Mouse (Mus musculus): ENCODE measurements around the gene Trim58. TPM values are rescaled to one million over a fixed set of nuclear protein-coding genes. Genes with fewer than 3 reads are reported as not detected.

The Trim58 gene
- polyA plus RNA-seq, 1 experiment from 2014 or later = not detected

DNA sequence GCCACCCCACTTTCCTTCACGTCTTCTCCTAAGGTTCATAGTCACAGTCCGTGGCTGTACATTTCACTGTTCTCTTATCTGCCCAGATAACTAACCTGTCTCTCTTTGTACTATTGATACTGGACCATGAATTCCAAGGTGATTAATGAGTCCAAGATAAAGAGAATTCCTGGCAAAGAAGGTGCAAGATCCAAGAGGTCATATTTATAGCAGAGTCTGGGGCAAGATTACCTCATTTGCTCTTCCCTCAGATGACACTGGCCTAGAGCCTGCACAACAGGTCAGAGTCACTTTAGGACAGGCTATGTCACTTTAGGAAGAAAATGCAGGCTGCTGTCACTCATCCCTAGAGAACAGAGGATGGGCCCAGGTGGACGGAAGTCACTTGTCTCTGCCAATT lies 35.0 kb upstream of the Trim58 start:
- ATAC-seq = peak; percentile 68
- Histone ChIP-seq H3K9ac (ENCODE audit: low read depth, low read length) (no peak overlapping the region), H3K4me3 (ENCODE audit: low read depth, low read length) (no peak overlapping the region), H3K4me1 (replicated peaks; ENCODE audit: control insufficient read depth, insufficient read depth, low read length) (no peaks in the 10 kb centered on the region), H3K36me3 (ENCODE audit: control insufficient read depth, insufficient read depth) (no peaks in the 10 kb centered on the region), H3K4me2 (replicated peaks; ENCODE audit: low read depth) (no peak overlapping the region), H3K27me3 (replicated peaks; ENCODE audit: control insufficient read depth, insufficient read depth, low read length) (peaks cover 63% of the 10 kb centered on the region), H3K27ac (ENCODE audit: low read depth, low read length) (no peak overlapping the region), H3K9me3 (ENCODE audit: control insufficient read depth) (no peaks in the 10 kb centered on the region)
- no peak for TF ChIP-seq CTCF (IDR thresholded peaks at IDR 0.05; ENCODE audit: low read depth)
- 46% methylated on average over 3 of the region's 3 CpGs for WGBS

DNA sequence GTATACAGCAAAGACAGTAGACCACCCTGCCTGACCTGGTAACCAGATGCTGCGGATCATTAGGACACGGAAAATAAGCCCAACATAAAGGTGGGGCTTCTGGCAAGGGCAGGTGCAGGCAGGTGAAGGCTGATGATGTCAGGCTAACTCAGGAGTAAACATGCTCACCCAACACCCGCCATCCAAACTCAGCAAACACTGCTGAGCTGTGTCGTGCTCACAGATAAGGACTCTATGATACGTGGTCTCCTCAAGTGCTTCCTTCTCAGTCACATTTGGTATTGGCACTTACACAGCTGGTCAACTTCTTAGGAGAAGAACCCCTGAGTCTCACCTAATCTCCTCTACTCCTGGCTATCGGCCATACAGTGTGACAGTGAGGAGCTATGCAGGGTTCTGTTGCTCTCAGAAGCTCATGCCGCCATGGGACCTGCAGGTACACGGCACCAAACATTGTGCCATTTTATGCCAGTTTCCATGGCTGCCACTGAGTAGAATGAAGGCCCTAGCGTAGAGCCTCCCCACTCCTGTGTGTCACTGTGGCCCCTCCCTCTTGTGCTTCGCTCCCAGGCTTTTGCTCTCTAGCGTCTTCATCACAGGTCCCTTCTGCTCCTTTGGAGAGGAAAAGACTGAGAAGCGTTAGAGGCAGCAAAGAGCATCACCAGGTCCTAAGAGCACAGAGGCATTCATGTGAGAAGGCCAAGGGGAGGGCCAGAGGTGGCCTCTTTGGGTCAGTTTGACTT lies 33.9 kb upstream of the Trim58 start:
- H3K9ac ChIP-seq (ENCODE audit: low read depth, low read length) = no peak overlapping the region
- WGBS = 78% methylated on average over 12 of the region's 12 CpGs
- no peak overlapping the region for H3K27ac ChIP-seq (ENCODE audit: low read depth, low read length)
- H3K27me3 ChIP-seq (replicated peaks; ENCODE audit: control insufficient read depth, insufficient read depth, low read length) = peaks cover 62% of the 10 kb centered on the region
- H3K4me3 ChIP-seq (ENCODE audit: low read depth, low read length) = no peak overlapping the region
- no peak overlapping the region for H3K4me2 ChIP-seq (replicated peaks; ENCODE audit: low read depth)
- no peaks in the 10 kb centered on the region for H3K4me1 ChIP-seq (replicated peaks; ENCODE audit: control insufficient read depth, insufficient read depth, low read length)
- ATAC-seq = peak; percentile 50; the same call in 1 of the 2 replicates
- no peaks in the 10 kb centered on the region for H3K36me3 ChIP-seq (ENCODE audit: control insufficient read depth, insufficient read depth)
- no peaks in the 10 kb centered on the region for H3K9me3 ChIP-seq (ENCODE audit: control insufficient read depth)
- no peak for TF ChIP-seq CTCF (IDR thresholded peaks at IDR 0.05; ENCODE audit: low read depth)

DNA sequence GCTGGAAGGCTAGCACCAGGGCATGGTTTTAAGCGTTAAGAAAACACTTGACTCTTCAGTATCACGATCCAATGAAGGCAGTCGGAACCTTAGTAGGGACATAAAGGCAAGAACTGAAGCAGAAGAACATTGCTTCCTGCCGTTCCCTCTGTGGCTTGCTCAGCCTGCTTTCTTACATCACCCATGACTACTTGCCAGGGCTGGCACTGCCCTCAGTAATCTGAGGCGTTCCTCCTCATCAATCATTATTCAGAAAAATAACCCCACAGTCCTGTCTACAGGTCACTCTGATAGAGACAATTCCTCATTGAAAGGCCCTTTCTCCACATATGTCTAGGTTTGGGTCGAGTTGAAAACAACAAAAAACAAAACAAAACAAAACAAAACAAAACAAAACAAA lies 33.2 kb upstream of the Trim58 start:
- 83% methylated on average over 6 of the region's 6 CpGs for WGBS
- H3K36me3 ChIP-seq (ENCODE audit: control insufficient read depth, insufficient read depth) = no peaks in the 10 kb centered on the region
- no peak overlapping the region for H3K4me3 ChIP-seq (ENCODE audit: low read depth, low read length)
- no peak for TF ChIP-seq CTCF (IDR thresholded peaks at IDR 0.05; ENCODE audit: low read depth)
- H3K9ac ChIP-seq (ENCODE audit: low read depth, low read length) = no peak overlapping the region
- no peak overlapping the region for H3K4me2 ChIP-seq (replicated peaks; ENCODE audit: low read depth)
- ATAC-seq = no peak
- peaks cover 62% of the 10 kb centered on the region for H3K27me3 ChIP-seq (replicated peaks; ENCODE audit: control insufficient read depth, insufficient read depth, low read length)
- no peak overlapping the region for H3K27ac ChIP-seq (ENCODE audit: low read depth, low read length)
- no peaks in the 10 kb centered on the region for H3K4me1 ChIP-seq (replicated peaks; ENCODE audit: control insufficient read depth, insufficient read depth, low read length)
- H3K9me3 ChIP-seq (ENCODE audit: control insufficient read depth) = no peaks in the 10 kb centered on the region

DNA sequence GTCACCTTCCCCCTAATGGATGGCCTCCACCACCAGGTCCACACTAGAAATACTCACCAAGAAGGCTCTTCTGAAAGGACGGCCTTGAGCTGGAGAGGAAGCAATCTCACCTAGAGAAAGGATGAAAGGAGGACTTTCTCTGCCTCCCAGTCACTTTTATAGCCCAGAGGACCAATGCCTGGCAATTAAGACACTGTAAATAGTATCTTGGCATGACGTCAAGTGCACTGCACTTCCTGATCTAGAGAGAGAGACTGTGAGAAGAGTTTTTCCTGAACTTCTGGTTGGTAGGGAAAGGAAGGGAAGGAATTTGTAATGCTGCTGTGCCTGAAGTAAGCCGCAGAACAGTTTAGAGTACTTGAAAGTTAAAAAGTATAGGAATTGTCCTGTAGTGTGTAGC lies 26.9 kb upstream of the Trim58 start:
- H3K36me3 ChIP-seq (ENCODE audit: control insufficient read depth, insufficient read depth) = no peaks in the 10 kb centered on the region
- H3K9ac ChIP-seq (ENCODE audit: low read depth, low read length) = no peak overlapping the region
- ATAC-seq = peak; percentile 42; the same call in 1 of the 2 replicates
- H3K4me2 ChIP-seq (replicated peaks; ENCODE audit: low read depth) = no peak overlapping the region
- WGBS = 24% methylated on average over 3 of the region's 3 CpGs
- 0 out of 2 replicates have a peak, but pooled peaks cover 4% of the 10 kb centered on the region for H3K4me1 ChIP-seq (replicated peaks; ENCODE audit: control insufficient read depth, insufficient read depth, low read length)
- H3K27me3 ChIP-seq (replicated peaks; ENCODE audit: control insufficient read depth, insufficient read depth, low read length) = peaks cover 53% of the 10 kb centered on the region
- H3K27ac ChIP-seq (ENCODE audit: low read depth, low read length) = no peak overlapping the region
- H3K4me3 ChIP-seq (ENCODE audit: low read depth, low read length) = no peak overlapping the region
- no peaks in the 10 kb centered on the region for H3K9me3 ChIP-seq (ENCODE audit: control insufficient read depth)
- no peak for TF ChIP-seq CTCF (IDR thresholded peaks at IDR 0.05; ENCODE audit: low read depth)

DNA sequence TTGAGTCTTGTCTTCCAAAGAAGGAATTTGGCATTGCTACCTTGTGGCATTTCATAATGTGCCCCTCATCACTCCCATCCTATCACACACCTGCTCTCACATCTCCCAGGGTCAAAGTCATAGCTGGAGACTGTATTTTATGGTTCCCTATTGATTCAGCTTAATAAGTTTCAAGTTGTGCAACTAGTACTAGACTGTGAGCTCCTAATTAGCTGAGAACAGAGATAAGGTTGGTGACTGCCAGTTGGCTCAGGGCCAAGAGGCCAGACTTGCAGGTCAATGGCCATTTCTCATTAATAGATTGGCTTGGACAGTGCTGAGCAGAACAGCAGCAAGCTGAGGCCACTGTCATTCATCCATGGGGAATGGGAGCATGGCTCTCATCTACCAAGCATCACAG lies 25.7 kb upstream of the Trim58 start:
- TF ChIP-seq CTCF (IDR thresholded peaks at IDR 0.05; ENCODE audit: low read depth) = no peak
- peaks cover 4% of the 10 kb centered on the region; the same call in 1 of the 2 replicates for H3K4me1 ChIP-seq (replicated peaks; ENCODE audit: control insufficient read depth, insufficient read depth, low read length)
- H3K27me3 ChIP-seq (replicated peaks; ENCODE audit: control insufficient read depth, insufficient read depth, low read length) = peaks cover 50% of the 10 kb centered on the region
- peak; percentile 69 for ATAC-seq
- no peak overlapping the region for H3K4me3 ChIP-seq (ENCODE audit: low read depth, low read length)
- no peak overlapping the region for H3K9ac ChIP-seq (ENCODE audit: low read depth, low read length)
- no peak overlapping the region for H3K4me2 ChIP-seq (replicated peaks; ENCODE audit: low read depth)
- H3K9me3 ChIP-seq (ENCODE audit: control insufficient read depth) = no peaks in the 10 kb centered on the region
- H3K27ac ChIP-seq (ENCODE audit: low read depth, low read length) = no peak overlapping the region
- H3K36me3 ChIP-seq (ENCODE audit: control insufficient read depth, insufficient read depth) = no peaks in the 10 kb centered on the region

DNA sequence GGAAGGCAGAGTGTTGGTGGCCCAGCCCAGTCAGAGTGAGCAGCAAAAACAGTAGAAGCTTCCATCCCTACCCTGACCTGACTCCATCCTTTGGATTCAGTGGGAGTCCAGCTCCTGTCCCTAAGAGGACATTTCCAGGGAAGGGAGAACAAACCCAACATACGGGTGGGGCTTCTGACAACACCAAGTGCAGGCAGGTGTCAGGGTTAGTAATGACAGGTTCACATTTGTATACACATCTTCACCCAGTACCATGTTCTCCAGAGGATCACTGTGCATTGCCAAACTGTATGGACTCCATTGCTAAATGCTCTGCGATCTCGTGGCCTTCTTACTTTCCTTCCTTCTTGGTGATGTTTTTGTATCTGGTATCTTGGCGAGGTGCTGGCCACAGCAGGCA lies 24.3 kb upstream of the Trim58 start, which contains the start of gene 2210407C18Rik:
Gene 2210407C18Rik (minus strand): TSS at position 101 of the 400 bp plus-strand sequence.
- no peak for ATAC-seq
- Histone ChIP-seq H3K9ac (ENCODE audit: low read depth, low read length) (no peak within 1 kb of the TSS), H3K4me1 (replicated peaks; ENCODE audit: control insufficient read depth, insufficient read depth, low read length) (peaks cover 4% of the 10 kb centered on the region; the same call in 1 of the 2 replicates), H3K4me3 (ENCODE audit: low read depth, low read length) (no peak within 1 kb of the TSS), H3K36me3 (ENCODE audit: control insufficient read depth, insufficient read depth) (no peaks in the 10 kb centered on the region), H3K9me3 (ENCODE audit: control insufficient read depth) (no peaks in the 10 kb centered on the region), H3K27ac (ENCODE audit: low read depth, low read length) (no peak within 1 kb of the TSS), H3K27me3 (replicated peaks; ENCODE audit: control insufficient read depth, insufficient read depth, low read length) (peaks cover 58% of the 10 kb centered on the region), H3K4me2 (replicated peaks; ENCODE audit: low read depth) (no peak within 1 kb of the TSS)
- 91% methylated on average over 4 of the region's 4 CpGs for WGBS
- TF ChIP-seq CTCF (IDR thresholded peaks at IDR 0.05; ENCODE audit: low read depth) = no peak
